Mouse (Mus musculus) thymus, postnatal 25 days (tissue): ENCODE measurements at regions not wholly inside any gene's neighbourhood (a gene's known extent, or its start where the extent isn't known, plus 50 kb on each side); places are given as distances from the start of the nearest gene placed in this dataset.

Experiments used
- DNase-seq: peaks from one replicate; pipeline ENCODE4 v3.0.0; 2022

- no peak for DNase-seq
Measured at GRCm38 (mm10) chr10:95124476-95124875, 179.8 kb upstream of the Plxnc1 start.

DNA sequence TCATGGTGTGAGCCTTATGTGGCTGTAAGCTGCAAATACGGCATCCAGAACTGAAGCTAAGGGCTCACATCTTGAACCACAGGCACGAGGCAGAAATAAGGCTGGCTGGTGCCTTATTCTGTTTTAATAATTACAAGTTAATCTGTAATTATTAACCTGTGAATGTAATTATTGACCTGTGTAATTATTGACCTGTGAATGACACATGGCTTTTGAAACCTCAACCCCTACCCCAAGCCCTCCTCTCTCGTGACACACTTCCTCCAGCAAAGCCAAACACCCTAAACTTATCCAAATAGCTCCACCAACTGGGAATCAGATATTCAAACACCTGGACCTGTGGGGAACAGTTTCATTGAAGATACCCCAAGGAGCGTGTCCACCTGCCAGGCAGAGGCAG is 175.4 kb upstream of the Plxnc1 start:
- no peak for DNase-seq

DNA sequence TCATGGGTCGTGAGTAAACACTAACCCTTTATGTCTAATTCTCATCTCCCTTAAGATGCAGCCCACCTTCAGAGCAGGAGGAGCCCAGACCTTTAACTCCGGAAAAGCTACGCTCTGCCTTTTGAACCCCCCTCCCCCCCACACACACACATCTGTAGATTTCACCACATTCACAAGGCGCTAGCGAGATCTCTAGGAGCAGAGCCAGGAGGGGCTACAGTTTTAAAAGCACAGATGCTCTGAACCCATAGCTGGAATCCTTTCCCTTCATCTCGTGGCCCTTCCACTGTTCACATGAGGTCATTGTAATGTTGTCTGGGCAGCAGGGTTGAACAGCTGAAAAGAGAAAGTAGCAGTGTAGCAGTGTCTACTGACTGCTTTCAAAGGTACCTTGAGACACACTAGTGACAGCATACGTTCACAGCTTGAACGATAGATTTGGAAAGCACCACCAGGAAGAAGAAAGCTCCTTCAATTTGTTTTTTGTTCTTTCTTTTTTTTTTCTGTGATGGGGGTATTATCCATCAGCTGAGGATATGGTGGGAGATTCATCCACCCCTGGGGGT is 174.2 kb upstream of the Plxnc1 start:
- DNase-seq: no peak

- no peak for DNase-seq
Measured at GRCm38 (mm10) chr10:95117731-95118212, 173.1 kb upstream of the Plxnc1 start.

GRCm38 (mm10) chr10:95117041-95117730 is 172.6 kb upstream of the Plxnc1 start:
- DNase-seq: no peak

- no peak for DNase-seq
Measured at GRCm38 (mm10) chr10:95116579-95117011, 172.0 kb upstream of the Plxnc1 start.

- no peak for DNase-seq
Measured at GRCm38 (mm10) chr10:95112837-95113388, 168.3 kb upstream of the Plxnc1 start.

- no peak for DNase-seq
Measured at GRCm38 (mm10) chr10:95112231-95112774, 167.7 kb upstream of the Plxnc1 start.

GRCm38 (mm10) chr10:95110786-95111185 is 166.2 kb upstream of the Plxnc1 start:
- DNase-seq: no peak

- DNase-seq: no peak
Measured at GRCm38 (mm10) chr10:95109576-95109975, 164.9 kb upstream of the Plxnc1 start.

DNA sequence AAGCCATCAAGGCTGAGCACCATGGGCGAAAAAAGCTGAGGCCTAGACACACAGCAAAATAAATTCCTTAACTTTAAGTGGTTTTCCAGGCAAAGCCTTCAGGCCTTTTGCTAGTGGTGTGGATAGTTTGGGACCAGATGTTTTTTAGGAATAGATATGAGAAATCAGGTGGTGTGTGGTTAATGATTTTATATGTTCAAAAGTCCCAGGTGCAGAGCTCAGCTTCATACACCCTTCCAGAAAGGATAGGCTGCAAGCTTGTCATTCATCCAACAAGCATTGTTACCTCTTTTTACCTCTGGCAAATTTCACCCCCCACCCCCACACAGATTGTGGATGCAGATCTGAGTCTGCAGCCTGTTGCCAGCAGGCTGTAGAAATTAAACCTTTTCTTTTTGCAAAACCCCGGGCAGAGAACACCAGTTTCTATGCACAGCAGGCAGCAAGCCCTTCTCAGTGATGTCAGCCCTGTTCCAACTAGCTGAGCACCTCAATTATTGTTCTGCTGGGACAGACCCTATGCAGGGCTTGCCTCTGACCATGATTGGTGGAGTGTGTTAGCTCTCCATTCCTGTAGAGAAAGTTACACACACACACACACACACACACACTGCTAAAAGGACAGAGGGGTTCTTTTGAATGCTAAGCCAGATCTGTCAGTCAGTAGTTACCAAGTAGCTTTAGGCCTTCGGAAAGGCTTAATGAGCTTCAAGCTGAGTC is 163.1 kb upstream of the Plxnc1 start:
- DNase-seq: no peak

DNA sequence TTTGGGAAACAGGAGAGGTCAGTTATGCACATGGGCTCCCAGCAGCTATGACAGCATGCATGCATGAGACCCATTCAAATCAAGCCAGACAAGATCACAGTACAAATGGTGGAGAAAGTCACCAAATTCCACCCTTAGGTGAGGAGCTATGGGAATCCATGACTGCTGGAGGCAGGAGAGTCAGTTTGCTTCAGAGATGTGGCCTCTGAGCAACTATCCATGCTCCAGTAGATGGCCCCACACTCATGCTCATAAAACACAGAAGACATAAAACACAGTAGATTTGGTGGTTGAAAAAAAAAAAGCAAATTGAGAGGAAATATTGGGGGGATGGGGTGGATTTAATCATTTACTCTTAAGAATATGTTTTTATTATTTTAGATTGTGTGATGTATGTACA is 159.2 kb upstream of the Plxnc1 start:
- no peak for DNase-seq

GRCm38 (mm10) chr10:95102981-95103380 is 158.3 kb upstream of the Plxnc1 start:
- no peak for DNase-seq

GRCm38 (mm10) chr10:95099906-95100305 is 155.3 kb upstream of the Plxnc1 start:
- DNase-seq: no peak

DNA sequence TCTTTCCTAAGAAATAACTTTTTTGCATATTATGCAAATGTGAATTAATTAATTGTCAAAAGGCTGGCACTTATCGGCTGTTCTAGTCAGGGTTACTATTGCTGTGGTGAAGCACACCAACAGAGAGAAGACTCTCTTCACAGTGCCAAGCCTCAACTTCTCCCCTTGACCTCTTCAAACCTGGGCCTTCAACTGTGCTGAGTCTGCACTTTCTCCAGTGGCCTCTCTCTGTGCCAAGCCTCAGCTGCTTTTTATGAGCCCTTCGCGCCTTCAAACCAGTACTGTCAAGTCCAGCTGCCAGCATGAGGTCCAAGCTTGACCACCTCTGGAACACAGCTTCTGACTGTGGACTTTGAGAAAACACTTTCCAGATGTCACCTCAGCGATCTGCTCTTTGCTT is 151.2 kb upstream of the Plxnc1 start:
- DNase-seq: no peak

DNA sequence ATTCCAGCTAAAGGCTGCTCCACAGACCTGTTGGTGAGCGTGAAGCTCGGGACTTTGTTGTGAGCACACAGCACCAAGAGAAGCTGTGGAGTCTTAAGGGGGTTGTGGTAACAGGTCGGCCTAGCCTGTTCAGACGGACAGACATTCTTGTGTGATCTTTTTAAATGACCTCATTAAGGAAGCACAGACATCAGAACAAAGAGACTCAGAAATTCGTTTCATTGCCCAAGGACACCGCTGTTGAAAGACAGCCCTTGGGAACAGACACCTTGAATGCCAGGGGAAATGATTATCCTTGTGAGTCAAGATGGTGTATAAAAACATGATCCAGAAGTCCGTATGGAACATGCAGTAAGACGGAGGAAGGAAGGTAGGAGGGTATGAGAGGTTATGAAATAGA is 150.1 kb upstream of the Plxnc1 start:
- no peak for DNase-seq

DNA sequence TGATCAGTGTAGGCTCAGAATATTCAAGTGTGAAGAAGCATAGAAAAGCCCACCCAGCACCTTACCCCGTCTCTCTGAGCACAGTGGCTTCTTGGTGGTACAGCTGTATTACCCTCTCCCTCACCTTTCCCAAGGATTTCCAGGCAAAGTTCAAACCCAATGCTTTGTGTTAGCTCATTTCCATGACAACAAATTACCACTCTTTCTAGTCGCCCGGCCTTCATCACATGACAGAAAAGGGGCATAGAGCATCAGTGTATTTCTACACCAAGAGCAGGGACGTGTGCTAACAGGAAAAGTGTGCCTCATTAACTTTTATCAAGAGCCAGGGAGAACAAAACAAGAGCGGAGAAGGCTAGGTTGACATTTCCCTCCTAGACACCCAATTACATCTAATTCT is 148.6 kb upstream of the Plxnc1 start:
- DNase-seq: no peak

DNA sequence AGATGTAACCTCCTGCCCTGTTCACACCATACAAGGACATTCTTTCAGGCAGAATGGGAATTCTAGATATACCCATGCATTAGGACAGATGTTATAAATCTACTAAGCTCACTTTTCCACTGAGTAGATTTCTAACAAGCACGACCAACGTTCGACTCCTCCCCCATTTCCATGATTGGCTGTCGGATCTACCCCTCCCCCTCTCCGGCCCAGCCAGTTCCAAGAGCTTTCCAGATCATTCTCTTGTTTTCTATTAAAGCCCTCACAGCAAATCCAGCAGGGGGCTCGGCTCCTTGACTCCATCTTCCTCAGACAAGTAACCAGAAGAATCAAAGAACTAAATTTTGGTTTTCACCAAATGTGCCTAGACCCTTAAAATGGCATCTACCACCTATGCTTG is 146.5 kb upstream of the Plxnc1 start:
- no peak for DNase-seq

GRCm38 (mm10) chr10:95090641-95091040 is 146.0 kb upstream of the Plxnc1 start:
- DNase-seq: no peak

- DNase-seq: no peak
Measured at GRCm38 (mm10) chr10:95090035-95090434, 145.4 kb upstream of the Plxnc1 start.

DNA sequence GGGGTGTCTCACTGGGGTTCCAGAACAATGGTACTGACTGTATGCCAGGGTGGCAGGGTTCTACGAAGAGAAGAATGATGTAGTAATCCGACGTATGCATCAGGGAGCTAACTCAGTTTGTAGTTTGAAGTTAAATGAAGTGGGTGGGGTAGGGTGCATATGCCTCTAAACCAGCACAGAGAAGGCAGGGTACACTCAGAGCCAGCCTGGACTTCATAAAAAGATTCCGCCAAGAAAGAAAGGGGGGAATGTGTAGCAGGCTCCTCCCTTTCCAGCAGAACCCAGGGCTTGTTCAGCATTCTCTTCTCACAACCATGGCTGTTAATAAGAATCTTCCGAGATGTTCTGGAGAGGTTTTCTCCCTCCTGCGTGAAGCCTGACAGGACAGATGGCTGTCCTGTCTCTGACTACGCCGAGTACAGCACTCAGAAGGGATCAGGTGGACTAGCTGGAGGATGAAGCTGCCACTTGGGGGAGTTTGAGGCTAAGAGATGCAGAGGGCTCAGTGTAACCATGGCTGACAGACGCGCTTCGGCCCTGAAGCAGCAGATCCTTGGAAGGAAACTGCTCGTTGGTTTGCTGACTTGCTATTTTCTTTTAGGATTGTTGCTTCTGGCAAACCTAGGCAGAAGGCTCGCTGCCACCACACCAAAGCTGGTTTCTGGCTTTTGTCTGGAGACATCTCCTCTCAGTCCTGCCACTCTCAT is 143.4 kb upstream of the Plxnc1 start:
- DNase-seq: no peak

- no peak for DNase-seq
Measured at GRCm38 (mm10) chr10:95086755-95087154, 142.1 kb upstream of the Plxnc1 start.
